Mouse (Mus musculus) intestine, embryonic 15.5 days (tissue): ENCODE results near the gene Ripor2. TPM values are rescaled to one million over a fixed set of nuclear protein-coding genes. Genes with fewer than 3 reads are reported as not detected.

Experiments
- ATAC-seq: fragments of 200-750 bp; cut with Nextera tagmentation; 2 replicates; pipeline ENCODE4 v1.8.0; 2017; ENCODE audit warnings: moderate TSS enrichment, moderate library complexity
- H3K27ac ChIP-seq: fragments of 300-500 bp; sonication (generic); 2 replicates; pipeline ENCODE4 v1.5.1; 2015; ENCODE audit warnings: mild to moderate bottlenecking, inconsistent platforms
- H3K27me3 ChIP-seq: fragments of 300-500 bp; sonication (generic); replicated peaks from 2 replicates; pipeline ENCODE4 v1.6.1; 2015; ENCODE audit warnings: inconsistent platforms
- H3K36me3 ChIP-seq: fragments of 300-500 bp; sonication (generic); 2 replicates; pipeline ENCODE4 v1.6.1; 2015; ENCODE audit warnings: inconsistent platforms
- H3K4me1 ChIP-seq: fragments of 300-500 bp; sonication (generic); replicated peaks from 2 replicates; pipeline ENCODE4 v1.6.1; 2015; ENCODE audit warnings: inconsistent platforms
- H3K4me2 ChIP-seq: fragments of 300-500 bp; sonication (generic); replicated peaks from 2 replicates; pipeline ENCODE4 v1.6.1; 2015; ENCODE audit warnings: mild to moderate bottlenecking, inconsistent platforms
- H3K4me3 ChIP-seq: fragments of 300-500 bp; sonication (generic); replicated peaks from 2 replicates; pipeline ENCODE4 v1.5.1; 2015; ENCODE audit warnings: inconsistent platforms
- H3K9ac ChIP-seq: fragments of 300-500 bp; sonication (generic); 2 replicates; pipeline ENCODE4 v1.6.1; 2015; ENCODE audit warnings: inconsistent platforms
- H3K9me3 ChIP-seq: fragments of 300-500 bp; sonication (generic); 2 replicates; pipeline ENCODE4 v1.6.1; 2016; ENCODE audit warnings: inconsistent platforms
- WGBS: fragments of 180-500 bp; shearing (Covaris S2); methylation state at CpG from one replicate; pipeline ENCODE4 v1.1.7; 2015; 5-methylcytosine and 5-hydroxymethylcytosine counted together
- polyA plus RNA-seq: library from polyadenylated mRNA; unstranded; fragments of >200 nt; fragmentation: Nextera tagmentation; extraction: Ambion mirVana; gene quantifications from 2 replicates; pipeline ENCODE4 v1.2.1, GENCODE M21; 2015

Ripor2 gene
- polyA plus RNA-seq, 1 experiment from 2014 or later: 1.9 TPM

GRCm38 (mm10) chr13:24641491-24642430 is 59.8 kb downstream of the Ripor2 start:
- no peak for ATAC-seq
- Histone ChIP-seq H3K9me3 (no peaks in the 10 kb centered on the region), H3K27me3 (peaks cover 13% of the 10 kb centered on the region), H3K4me1 (peaks cover 12% of the 10 kb centered on the region; the same call in 1 of the 2 replicates), H3K27ac (no peak overlapping the region), H3K4me3 (no peak overlapping the region), H3K9ac (no peak overlapping the region), H3K4me2 (no peak overlapping the region), H3K36me3 (no peaks in the 10 kb centered on the region)
- WGBS: 63% methylated on average over 7 of the region's 7 CpGs

- H3K4me3 ChIP-seq: no peak overlapping the region
Observed at GRCm38 (mm10) chr13:24645146-24645545, 63.2 kb downstream of the Ripor2 start.

GRCm38 (mm10) chr13:24646324-24646723 is 64.3 kb downstream of the Ripor2 start:
- H3K4me2 ChIP-seq: no peak overlapping the region
- H3K27me3 ChIP-seq: no peaks in the 10 kb centered on the region
- H3K27ac ChIP-seq: no peak overlapping the region
- ATAC-seq: no peak
- 86% methylated on average over 3 of the region's 3 CpGs for WGBS
- no peak overlapping the region for H3K9ac ChIP-seq
- no peaks in the 10 kb centered on the region for H3K9me3 ChIP-seq
- H3K4me3 ChIP-seq: no peak overlapping the region
- no peaks in the 10 kb centered on the region for H3K36me3 ChIP-seq
- no peaks in the 10 kb centered on the region for H3K4me1 ChIP-seq

More at GRCm38 (mm10) chr13:24645146-24645545, 63.2 kb downstream of the Ripor2 start:
- Histone ChIP-seq H3K27me3 (no peaks in the 10 kb centered on the region), H3K4me1 (no peaks in the 10 kb centered on the region), H3K36me3 (no peaks in the 10 kb centered on the region), H3K27ac (no peak overlapping the region), H3K4me2 (no peak overlapping the region), H3K9ac (no peak overlapping the region), H3K9me3 (no peaks in the 10 kb centered on the region)
- ATAC-seq: no peak
- 88% methylated on average over 3 of the region's 3 CpGs for WGBS

DNA sequence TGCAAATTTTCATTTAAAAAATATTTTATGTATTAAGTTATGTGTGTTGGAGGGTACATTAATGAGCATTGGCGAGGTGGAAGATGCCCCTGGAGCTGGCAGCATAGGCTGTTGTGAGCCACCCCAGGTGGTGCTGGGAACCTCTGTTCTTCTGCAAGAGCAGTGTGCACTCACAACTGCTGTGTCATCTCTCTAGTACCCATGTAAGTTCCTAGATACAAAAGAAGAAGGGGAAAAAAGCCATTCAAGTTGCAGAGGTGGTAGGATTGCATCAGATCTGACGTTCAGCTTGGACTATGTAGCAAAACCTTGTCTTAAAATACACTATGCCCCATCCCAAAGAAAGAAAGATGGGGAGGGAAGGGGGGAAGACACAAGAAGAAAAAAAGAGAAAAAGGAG is 65.5 kb downstream of the Ripor2 start:
- no peaks in the 10 kb centered on the region for H3K27me3 ChIP-seq
- H3K4me1 ChIP-seq: no peaks in the 10 kb centered on the region
- WGBS: 86% methylated on average over 2 of the region's 2 CpGs
- no peak for ATAC-seq
- no peak overlapping the region for H3K9ac ChIP-seq
- no peak overlapping the region for H3K27ac ChIP-seq
- no peaks in the 10 kb centered on the region for H3K9me3 ChIP-seq
- H3K4me3 ChIP-seq: no peak overlapping the region
- no peak overlapping the region for H3K4me2 ChIP-seq
- no peaks in the 10 kb centered on the region for H3K36me3 ChIP-seq

DNA sequence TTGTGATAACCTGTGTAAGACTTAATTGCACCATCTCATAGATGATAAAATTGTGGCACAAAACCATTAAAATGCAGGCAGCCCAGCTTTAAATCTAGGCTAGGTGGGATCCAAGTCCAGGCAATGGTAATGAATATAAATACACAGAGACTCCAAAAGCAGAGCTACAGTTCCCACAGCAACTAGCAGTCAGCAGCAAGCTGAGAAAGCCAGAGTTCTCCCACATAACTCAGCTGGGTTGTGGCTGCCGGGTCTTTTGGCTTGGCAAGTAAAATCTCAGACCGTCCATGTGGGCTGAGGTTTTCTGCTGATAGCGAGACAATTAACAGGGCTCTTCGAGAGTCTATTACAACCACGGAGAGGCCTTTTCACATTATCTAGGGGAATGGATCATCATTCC is 66.0 kb downstream of the Ripor2 start:
- no peak overlapping the region for H3K9ac ChIP-seq
- no peak for ATAC-seq
- no peaks in the 10 kb centered on the region for H3K27me3 ChIP-seq
- 68% methylated on average over 5 of the region's 5 CpGs for WGBS
- no peak overlapping the region for H3K27ac ChIP-seq
- no peaks in the 10 kb centered on the region for H3K36me3 ChIP-seq
- no peaks in the 10 kb centered on the region for H3K4me1 ChIP-seq
- no peaks in the 10 kb centered on the region for H3K9me3 ChIP-seq
- no peak overlapping the region for H3K4me2 ChIP-seq
- H3K4me3 ChIP-seq: no peak overlapping the region

- H3K9ac ChIP-seq: no peak overlapping the region
- H3K4me3 ChIP-seq: no peak overlapping the region
- 89% methylated on average over 3 of the region's 3 CpGs for WGBS
- no peak for ATAC-seq
- H3K27me3 ChIP-seq: no peaks in the 10 kb centered on the region
- H3K36me3 ChIP-seq: no peaks in the 10 kb centered on the region
- no peak overlapping the region for H3K4me2 ChIP-seq
- H3K4me1 ChIP-seq: no peaks in the 10 kb centered on the region
- H3K9me3 ChIP-seq: no peaks in the 10 kb centered on the region
- H3K27ac ChIP-seq: no peak overlapping the region
Observed at GRCm38 (mm10) chr13:24648668-24649067, 66.7 kb downstream of the Ripor2 start.

- Histone ChIP-seq H3K27me3 (no peaks in the 10 kb centered on the region), H3K4me3 (no peak overlapping the region), H3K36me3 (no peaks in the 10 kb centered on the region), H3K27ac (no peak overlapping the region), H3K9me3 (no peaks in the 10 kb centered on the region), H3K4me1 (no peaks in the 10 kb centered on the region), H3K9ac (no peak overlapping the region), H3K4me2 (no peak overlapping the region)
- WGBS: 79% methylated on average over 2 of the region's 2 CpGs
- no peak for ATAC-seq
Observed at GRCm38 (mm10) chr13:24649099-24649498, 67.1 kb downstream of the Ripor2 start.

GRCm38 (mm10) chr13:24651018-24651417 is 69.0 kb downstream of the Ripor2 start:
- Histone ChIP-seq H3K9me3 (no peaks in the 10 kb centered on the region), H3K27ac (no peak overlapping the region), H3K36me3 (no peaks in the 10 kb centered on the region), H3K4me2 (no peak overlapping the region), H3K4me1 (no peaks in the 10 kb centered on the region), H3K9ac (no peak overlapping the region), H3K4me3 (no peak overlapping the region), H3K27me3 (no peaks in the 10 kb centered on the region)
- 67% methylated on average over 3 of the region's 3 CpGs for WGBS
- no peak for ATAC-seq

DNA sequence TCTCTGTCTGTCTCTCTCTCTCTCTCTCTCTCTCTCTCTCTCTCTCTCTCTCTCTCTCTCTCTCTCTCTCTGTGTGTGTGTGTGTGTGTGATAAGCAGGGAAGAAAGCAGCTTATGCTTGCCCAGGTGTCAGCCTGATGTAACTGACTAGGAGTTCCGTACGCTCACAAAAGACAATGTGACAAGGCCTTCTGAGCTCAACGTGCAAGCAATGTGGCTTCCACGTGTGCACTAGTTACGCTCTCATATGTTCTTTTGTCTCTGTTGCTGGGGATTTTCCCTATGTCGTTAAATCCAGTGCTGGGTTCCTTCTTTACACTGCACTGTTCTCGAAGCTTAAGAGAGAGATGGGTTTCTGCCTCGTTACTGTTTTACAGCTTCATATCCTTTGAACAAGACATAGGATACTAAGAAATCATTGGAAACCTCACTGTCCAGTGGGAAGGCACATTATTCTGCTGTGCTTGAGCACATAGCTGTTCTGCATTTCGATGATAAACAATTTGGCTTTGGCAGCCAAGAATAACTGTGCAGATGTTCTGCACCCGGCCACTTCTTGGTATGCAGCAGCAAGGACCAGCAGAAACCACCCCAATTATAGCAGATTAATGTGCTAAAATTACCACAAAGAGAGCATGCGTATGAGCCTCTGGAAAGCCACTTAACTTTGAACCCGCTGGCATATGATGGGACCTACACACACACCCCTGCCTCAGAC is 73.1 kb downstream of the Ripor2 start:
- ATAC-seq: no peak
- Histone ChIP-seq H3K4me2 (no peak overlapping the region), H3K4me1 (no peaks in the 10 kb centered on the region), H3K9ac (no peak overlapping the region), H3K27ac (no peak overlapping the region; the same call in 1 of the 2 replicates), H3K27me3 (no peaks in the 10 kb centered on the region), H3K36me3 (no peaks in the 10 kb centered on the region), H3K9me3 (no peaks in the 10 kb centered on the region), H3K4me3 (no peak overlapping the region)
- WGBS: 57% methylated on average over 12 of the region's 12 CpGs

DNA sequence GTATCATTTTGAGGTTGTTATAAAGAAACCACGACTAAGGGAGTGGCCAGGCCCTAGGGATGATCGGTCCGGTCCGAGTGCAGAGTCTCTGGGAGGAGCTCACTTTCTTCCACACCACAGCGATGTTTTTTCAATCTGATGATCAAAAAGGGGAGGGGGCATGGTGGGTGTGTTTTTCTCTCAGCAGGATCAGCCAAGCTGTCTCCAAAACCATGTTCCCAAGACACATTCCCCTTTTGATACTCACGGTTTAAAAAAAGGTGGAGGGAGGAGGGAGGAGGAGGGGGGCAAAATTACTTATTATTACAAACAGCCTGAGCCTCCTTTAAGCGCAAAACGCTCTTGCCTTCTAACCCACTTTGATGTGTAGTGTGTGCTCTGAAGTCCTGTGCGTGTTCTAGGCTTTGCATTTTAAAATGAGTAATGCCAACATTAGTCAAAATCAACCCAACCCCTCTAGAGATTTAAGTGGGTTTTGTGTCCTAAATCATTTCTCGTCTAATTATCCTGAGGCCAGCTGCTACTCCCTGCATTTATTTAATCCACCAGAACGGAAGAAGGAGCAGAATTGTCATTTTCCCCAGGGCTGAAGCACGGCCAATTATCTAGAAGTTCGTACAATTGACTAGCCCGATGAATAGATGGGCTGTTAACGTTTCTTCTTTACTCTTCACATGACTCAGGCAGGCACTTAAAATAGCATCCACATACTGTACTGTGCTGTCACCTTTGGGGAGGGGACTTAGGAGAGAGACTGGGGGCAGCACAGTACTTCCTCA is 74.9 kb downstream of the Ripor2 start:
- WGBS: 60% methylated on average over 15 of the region's 15 CpGs
- no peaks in the 10 kb centered on the region for H3K36me3 ChIP-seq
- H3K27ac ChIP-seq: no peak overlapping the region
- ATAC-seq: no peak
- H3K4me2 ChIP-seq: no peak overlapping the region
- H3K9ac ChIP-seq: no peak overlapping the region
- H3K4me3 ChIP-seq: no peak overlapping the region
- no peaks in the 10 kb centered on the region for H3K4me1 ChIP-seq
- no peaks in the 10 kb centered on the region for H3K9me3 ChIP-seq
- H3K27me3 ChIP-seq: no peaks in the 10 kb centered on the region

DNA sequence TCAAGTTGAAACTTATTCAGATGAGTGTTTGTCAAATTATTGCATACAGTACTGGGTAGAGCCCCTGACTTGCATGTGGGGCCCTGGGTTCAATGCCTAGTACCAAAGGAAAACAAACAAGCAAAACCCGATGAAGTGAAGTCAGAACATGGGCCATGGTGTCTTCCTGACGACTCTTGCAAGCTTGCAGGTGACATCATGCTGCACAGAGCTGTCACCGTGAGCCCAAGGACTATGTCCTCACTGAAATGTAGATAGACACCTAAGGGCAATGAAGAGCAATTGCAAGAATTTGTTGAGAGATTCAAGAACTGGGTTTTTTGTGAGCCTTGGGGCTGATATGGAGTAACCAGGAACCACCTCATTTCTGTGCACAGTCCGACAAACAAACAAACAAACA is 84.8 kb downstream of the Ripor2 start:
- no peak overlapping the region for H3K4me3 ChIP-seq
- H3K27me3 ChIP-seq: no peaks in the 10 kb centered on the region
- no peak overlapping the region for H3K27ac ChIP-seq
- WGBS: 77% methylated on average over 4 of the region's 4 CpGs
- no peak overlapping the region for H3K4me2 ChIP-seq
- H3K9me3 ChIP-seq: no peaks in the 10 kb centered on the region
- H3K4me1 ChIP-seq: no peaks in the 10 kb centered on the region
- no peak for ATAC-seq
- no peak overlapping the region for H3K9ac ChIP-seq
- no peaks in the 10 kb centered on the region for H3K36me3 ChIP-seq

GRCm38 (mm10) chr13:24668556-24668955 is 86.6 kb downstream of the Ripor2 start:
- Histone ChIP-seq H3K27ac (no peak overlapping the region), H3K4me3 (no peak overlapping the region), H3K36me3 (no peaks in the 10 kb centered on the region), H3K9me3 (no peaks in the 10 kb centered on the region), H3K27me3 (no peaks in the 10 kb centered on the region), H3K4me1 (no peaks in the 10 kb centered on the region), H3K4me2 (no peak overlapping the region), H3K9ac (no peak overlapping the region)
- WGBS: 44% methylated on average over 2 of the region's 2 CpGs
- ATAC-seq: no peak
